Mouse (Mus musculus) stomach, embryonic 14.5 days (tissue): Measurements from ENCODE around the gene Lhpp. TPM values are rescaled to one million over a fixed set of nuclear protein-coding genes. Genes with fewer than 3 reads are reported as not detected.

Experiments
- ATAC-seq: fragments of 200-750 bp; cut with Nextera tagmentation; 2 replicates; pipeline ENCODE4 v1.8.0; 2017; ENCODE audit warnings: low read depth, moderate TSS enrichment; ENCODE audit not compliant: insufficient number of reproducible peaks, insufficient read depth, low FRiP score
- H3K27ac ChIP-seq: fragments of 300-500 bp; sonication (generic); 2 replicates; pipeline ENCODE4 v1.5.1; 2014; ENCODE audit warnings: mild to moderate bottlenecking, low read length, moderate library complexity, mixed read lengths
- H3K27me3 ChIP-seq: fragments of 300-500 bp; sonication (generic); 2 replicates; pipeline ENCODE4 v1.6.1; 2014; ENCODE audit warnings: low read length, control low read depth, mixed read lengths; ENCODE audit not compliant: control insufficient read depth, insufficient read depth
- H3K36me3 ChIP-seq: fragments of 300-500 bp; sonication (generic); 2 replicates; pipeline ENCODE4 v1.6.1; 2014; ENCODE audit warnings: mild to moderate bottlenecking, control low read depth, low read length, moderate library complexity, mixed read lengths; ENCODE audit not compliant: control insufficient read depth, insufficient read depth
- H3K4me1 ChIP-seq: fragments of 300-500 bp; sonication (generic); 2 replicates; pipeline ENCODE4 v1.6.1; 2014; ENCODE audit warnings: low read length, control low read depth, mixed read lengths; ENCODE audit not compliant: control insufficient read depth, insufficient read depth
- H3K4me2 ChIP-seq: fragments of 300-500 bp; sonication (generic); replicated peaks from 2 replicates; pipeline ENCODE4 v1.6.1; 2014; ENCODE audit warnings: low read depth, low read length, control low read depth
- H3K4me3 ChIP-seq: fragments of 300-500 bp; sonication (generic); 2 replicates; pipeline ENCODE4 v1.5.1; 2014; ENCODE audit warnings: low read depth, low read length, control low read depth
- H3K9ac ChIP-seq: fragments of 300-500 bp; sonication (generic); replicated peaks from 2 replicates; pipeline ENCODE4 v1.6.1; 2014; ENCODE audit warnings: low read depth, mild to moderate bottlenecking, control low read depth, low read length, moderate library complexity, mixed read lengths
- H3K9me3 ChIP-seq: fragments of 300-500 bp; sonication (generic); 2 replicates; pipeline ENCODE4 v1.6.1; 2016; ENCODE audit warnings: low read depth, low read length, control low read depth; ENCODE audit not compliant: control insufficient read depth
- WGBS: fragments of 180-500 bp; shearing (Covaris S2); extraction: QIAGEN DNeasy Blood & Tissue Kit; methylation state at CpG from one replicate; pipeline ENCODE4 v1.1.7; 2014; 5-methylcytosine and 5-hydroxymethylcytosine counted together
- polyA plus RNA-seq: library from polyadenylated mRNA; unstranded; fragments of >200 nt; fragmentation: Nextera tagmentation; extraction: Ambion mirVana; gene quantifications from 2 replicates; pipeline ENCODE4 v1.2.1, GENCODE M21; 2014

The Lhpp gene
- polyA plus RNA-seq, 1 experiment from 2014 or later: 19.2 TPM

- no peak overlapping the region for H3K4me3 ChIP-seq
- H3K27ac ChIP-seq: no peak overlapping the region
- no peaks in the 10 kb centered on the region for H3K4me1 ChIP-seq
- WGBS: 81% methylated on average over 5 of the region's 5 CpGs
- H3K4me2 ChIP-seq: no peak overlapping the region
- H3K27me3 ChIP-seq: no peaks in the 10 kb centered on the region
- ATAC-seq: no peak
- H3K9me3 ChIP-seq: no peaks in the 10 kb centered on the region
- H3K36me3 ChIP-seq: no peaks in the 10 kb centered on the region; the same call in 1 of the 2 replicates
- no peak overlapping the region for H3K9ac ChIP-seq
Observed at GRCm38 (mm10) chr7:132724501-132725062, 114.1 kb downstream of the Lhpp start.

- no peaks in the 10 kb centered on the region for H3K27me3 ChIP-seq
- H3K4me2 ChIP-seq: no peak overlapping the region
- no peak for ATAC-seq
- no peak overlapping the region for H3K27ac ChIP-seq
- no peaks in the 10 kb centered on the region for H3K4me1 ChIP-seq
- no peaks in the 10 kb centered on the region for H3K36me3 ChIP-seq
- H3K9me3 ChIP-seq: no peaks in the 10 kb centered on the region
- WGBS: 53% methylated on average over 13 of the region's 13 CpGs
- H3K4me3 ChIP-seq: no peak overlapping the region
- no peak overlapping the region for H3K9ac ChIP-seq
Observed at GRCm38 (mm10) chr7:132726106-132726861, 115.8 kb downstream of the Lhpp start.

DNA sequence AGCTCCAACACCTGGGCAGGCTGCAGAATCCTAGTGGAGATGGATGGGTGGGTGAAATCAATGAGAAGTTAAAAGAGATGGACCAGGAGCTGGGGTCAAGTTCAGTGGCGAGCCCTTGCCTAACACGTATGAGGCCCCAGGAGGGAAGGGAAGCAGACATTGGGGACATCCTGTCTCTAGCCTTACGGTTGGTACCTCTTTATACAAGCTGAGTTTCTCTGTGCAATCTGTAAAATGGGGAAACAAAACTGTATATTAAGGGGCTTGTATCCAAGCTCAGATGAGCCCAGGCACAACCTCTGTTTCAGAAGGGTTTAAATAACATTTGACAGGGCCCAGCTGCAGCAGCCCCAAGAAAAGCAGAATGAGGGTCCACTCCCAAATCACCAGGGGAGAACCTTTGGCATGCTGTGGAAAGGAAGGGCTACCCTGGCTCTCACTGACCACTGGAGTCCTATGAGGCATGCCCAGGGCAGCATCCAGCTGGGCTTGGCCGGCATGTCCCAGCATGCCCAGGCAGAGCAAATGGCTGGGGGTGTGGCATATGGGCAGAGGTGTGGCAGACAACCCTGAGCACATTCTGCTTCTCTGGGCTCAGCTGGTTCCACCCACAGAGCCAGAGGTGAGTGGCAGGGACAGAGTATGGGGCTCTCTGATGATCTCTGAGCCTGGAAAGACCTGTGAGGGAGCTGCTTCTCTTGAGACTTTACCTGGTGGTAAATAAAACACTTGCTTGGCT is 118.8 kb downstream of the Lhpp start:
- H3K36me3 ChIP-seq: no peaks in the 10 kb centered on the region
- 0 out of 2 replicates have a peak, but pooled peaks have one; percentile 62 for ATAC-seq
- H3K4me2 ChIP-seq: no peak overlapping the region
- no peaks in the 10 kb centered on the region for H3K9me3 ChIP-seq
- no peak overlapping the region for H3K9ac ChIP-seq
- no peaks in the 10 kb centered on the region for H3K4me1 ChIP-seq
- WGBS: 71% methylated on average over 4 of the region's 4 CpGs
- no peak overlapping the region for H3K4me3 ChIP-seq
- no peak overlapping the region for H3K27ac ChIP-seq
- no peaks in the 10 kb centered on the region for H3K27me3 ChIP-seq

DNA sequence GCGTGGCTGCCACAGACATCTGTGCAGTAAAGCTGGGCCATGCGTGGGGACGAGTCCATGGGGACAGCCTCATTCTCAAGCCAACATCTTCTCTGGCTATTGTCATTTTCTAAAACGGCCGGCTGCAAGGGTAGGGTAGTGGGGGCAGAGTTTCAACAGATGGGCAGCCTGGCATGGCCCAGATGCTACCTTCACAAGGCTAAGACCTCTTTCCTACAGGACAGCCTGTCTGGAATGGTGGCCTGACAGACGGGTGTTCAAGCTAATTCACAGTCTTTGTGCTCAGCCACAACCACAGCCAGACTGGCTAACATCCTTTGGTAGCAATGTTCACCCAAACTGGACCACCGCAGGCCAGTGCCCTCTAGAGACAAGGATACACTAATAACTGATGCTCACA is 120.1 kb downstream of the Lhpp start:
- Histone ChIP-seq H3K4me1 (peaks cover 1% of the 10 kb centered on the region; the same call in 1 of the 2 replicates), H3K4me3 (no peak overlapping the region), H3K4me2 (no peak overlapping the region), H3K9me3 (no peaks in the 10 kb centered on the region), H3K27me3 (no peaks in the 10 kb centered on the region), H3K9ac (no peak overlapping the region), H3K27ac (no peak overlapping the region), H3K36me3 (no peaks in the 10 kb centered on the region)
- no peak for ATAC-seq
- 85% methylated on average over 7 of the region's 7 CpGs for WGBS

DNA sequence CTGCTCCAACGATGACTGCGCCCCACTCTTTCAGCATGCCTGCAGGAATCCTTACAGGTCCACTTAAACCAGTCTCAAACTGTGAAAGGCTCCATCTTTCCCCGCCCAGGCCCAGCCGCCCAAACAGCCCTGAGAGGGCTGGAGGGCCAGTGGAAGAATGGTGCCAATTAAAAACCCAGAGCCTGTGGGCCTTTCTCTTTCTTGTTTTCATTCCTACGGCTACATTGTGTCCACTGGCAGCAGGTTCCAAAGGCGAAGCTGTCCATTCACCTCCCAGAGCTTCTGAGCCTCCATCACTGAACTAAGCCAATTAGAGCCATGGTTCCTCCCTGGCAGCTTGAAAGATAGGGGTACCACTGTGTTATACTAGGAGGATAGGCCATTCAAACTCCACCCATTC is 121.1 kb downstream of the Lhpp start:
- H3K27me3 ChIP-seq: no peaks in the 10 kb centered on the region
- H3K4me2 ChIP-seq: no peak overlapping the region
- H3K9ac ChIP-seq: no peak overlapping the region
- no peak overlapping the region for H3K4me3 ChIP-seq
- H3K36me3 ChIP-seq: no peaks in the 10 kb centered on the region
- H3K9me3 ChIP-seq: no peaks in the 10 kb centered on the region
- 88% methylated on average over 6 of the region's 6 CpGs for WGBS
- H3K27ac ChIP-seq: no peak overlapping the region
- no peak for ATAC-seq
- peaks cover 6% of the 10 kb centered on the region; the same call in 1 of the 2 replicates for H3K4me1 ChIP-seq

- H3K36me3 ChIP-seq: no peaks in the 10 kb centered on the region
- H3K4me3 ChIP-seq: no peak overlapping the region
- H3K9ac ChIP-seq: no peak overlapping the region
- no peak overlapping the region for H3K27ac ChIP-seq
- 86% methylated on average over 6 of the region's 6 CpGs for WGBS
- peaks cover 6% of the 10 kb centered on the region; the same call in 1 of the 2 replicates for H3K4me1 ChIP-seq
- no peaks in the 10 kb centered on the region for H3K9me3 ChIP-seq
- H3K4me2 ChIP-seq: no peak overlapping the region
- ATAC-seq: no peak
- no peaks in the 10 kb centered on the region for H3K27me3 ChIP-seq
Observed at GRCm38 (mm10) chr7:132732136-132732789, 121.8 kb downstream of the Lhpp start.

- H3K4me3 ChIP-seq: no peak overlapping the region
- no peak overlapping the region for H3K4me2 ChIP-seq
- H3K27me3 ChIP-seq: no peaks in the 10 kb centered on the region
- no peaks in the 10 kb centered on the region for H3K36me3 ChIP-seq
- 70% methylated on average over 6 of the region's 6 CpGs for WGBS
- no peak overlapping the region for H3K27ac ChIP-seq
- peaks cover 6% of the 10 kb centered on the region; the same call in 1 of the 2 replicates for H3K4me1 ChIP-seq
- H3K9me3 ChIP-seq: no peaks in the 10 kb centered on the region
- ATAC-seq: no peak
- H3K9ac ChIP-seq: no peak overlapping the region
Observed at GRCm38 (mm10) chr7:132733521-132733920, 123.1 kb downstream of the Lhpp start.

- WGBS: 76% methylated on average over 9 of the region's 9 CpGs
Observed at GRCm38 (mm10) chr7:132734222-132734621, 123.8 kb downstream of the Lhpp start.

More at GRCm38 (mm10) chr7:132734222-132734621, 123.8 kb downstream of the Lhpp start:
- H3K4me3 ChIP-seq: no peak overlapping the region
- no peak overlapping the region for H3K9ac ChIP-seq
- peaks cover 6% of the 10 kb centered on the region; the same call in 1 of the 2 replicates for H3K4me1 ChIP-seq
- H3K36me3 ChIP-seq: no peaks in the 10 kb centered on the region
- no peaks in the 10 kb centered on the region for H3K9me3 ChIP-seq
- ATAC-seq: no peak
- H3K4me2 ChIP-seq: no peak overlapping the region
- H3K27ac ChIP-seq: no peak overlapping the region
- no peaks in the 10 kb centered on the region for H3K27me3 ChIP-seq
